Mouse (Mus musculus) embryonic facial prominence, embryonic 13.5 days (tissue): ENCODE results near the gene Hrc. TPM values are rescaled to one million over a fixed set of nuclear protein-coding genes. Genes with fewer than 3 reads are reported as not detected.
"Not testable (repeated sequence)": the region's sequence is repeated elsewhere in the genome, so short reads cannot be mapped to it uniquely, and the experiment has no call there.

ENCODE experiments used
- ATAC-seq: fragments of 200-750 bp; cut with Nextera tagmentation; 2 replicates; pipeline ENCODE4 v1.8.0; 2017; ENCODE audit warnings: low read depth; ENCODE audit not compliant: insufficient number of reproducible peaks, insufficient read depth, low FRiP score, low TSS enrichment
- H3K27ac ChIP-seq: fragments of 300-500 bp; sonication (generic); 2 replicates; pipeline ENCODE4 v1.5.1; 2015; ENCODE audit warnings: moderate library complexity, mild to moderate bottlenecking, inconsistent platforms
- H3K27me3 ChIP-seq: fragments of 300-500 bp; sonication (generic); 2 replicates; pipeline ENCODE4 v1.6.1; 2015; ENCODE audit warnings: mild to moderate bottlenecking, inconsistent platforms
- H3K36me3 ChIP-seq: fragments of 300-500 bp; sonication (generic); 2 replicates; pipeline ENCODE4 v1.6.1; 2015; ENCODE audit warnings: mild to moderate bottlenecking, inconsistent platforms
- H3K4me1 ChIP-seq: fragments of 300-500 bp; sonication (generic); 2 replicates; pipeline ENCODE4 v1.6.1; 2015; ENCODE audit warnings: inconsistent platforms
- H3K4me2 ChIP-seq: fragments of 300-500 bp; sonication (generic); 2 replicates; pipeline ENCODE4 v1.6.1; 2015; ENCODE audit warnings: moderate library complexity, mild to moderate bottlenecking, inconsistent platforms
- H3K4me3 ChIP-seq: fragments of 300-500 bp; sonication (generic); 2 replicates; pipeline ENCODE4 v1.5.1; 2015; ENCODE audit warnings: mild to moderate bottlenecking, inconsistent platforms
- H3K9ac ChIP-seq: fragments of 300-500 bp; sonication (generic); 2 replicates; pipeline ENCODE4 v1.6.1; 2015; ENCODE audit warnings: mild to moderate bottlenecking, inconsistent platforms
- H3K9me3 ChIP-seq: fragments of 300-500 bp; sonication (generic); 2 replicates; pipeline ENCODE4 v1.6.1; 2016; ENCODE audit warnings: inconsistent platforms
- WGBS: fragments of 180-500 bp; shearing (Covaris S2); methylation state at CpG from one replicate; pipeline ENCODE4 v1.1.7; 2015; ENCODE audit warnings: mixed read lengths; 5-methylcytosine and 5-hydroxymethylcytosine counted together
- polyA plus RNA-seq: library from polyadenylated mRNA; unstranded; fragments of >200 nt; fragmentation: Nextera tagmentation; extraction: Ambion mirVana; gene quantifications from 2 replicates; pipeline ENCODE4 v1.2.1, GENCODE M21; 2015

Gene Hrc
- polyA plus RNA-seq, 1 experiment from 2014 or later = 2.9 TPM

- Histone ChIP-seq H3K27ac (no peak overlapping the region), H3K27me3 (peaks cover 4% of the 10 kb centered on the region; the same call in 1 of the 2 replicates), H3K9me3 (no peaks in the 10 kb centered on the region), H3K4me3 (no peak overlapping the region), H3K4me1 (no peaks in the 10 kb centered on the region), H3K4me2 (no peak overlapping the region), H3K9ac (no peak overlapping the region), H3K36me3 (peaks cover 41% of the 10 kb centered on the region)
- no peak for ATAC-seq
- WGBS = 21% methylated on average over 5 of the region's 5 CpGs
Observed at GRCm38 (mm10) chr7:45353041-45353440, 18.0 kb downstream of the Hrc start.

DNA sequence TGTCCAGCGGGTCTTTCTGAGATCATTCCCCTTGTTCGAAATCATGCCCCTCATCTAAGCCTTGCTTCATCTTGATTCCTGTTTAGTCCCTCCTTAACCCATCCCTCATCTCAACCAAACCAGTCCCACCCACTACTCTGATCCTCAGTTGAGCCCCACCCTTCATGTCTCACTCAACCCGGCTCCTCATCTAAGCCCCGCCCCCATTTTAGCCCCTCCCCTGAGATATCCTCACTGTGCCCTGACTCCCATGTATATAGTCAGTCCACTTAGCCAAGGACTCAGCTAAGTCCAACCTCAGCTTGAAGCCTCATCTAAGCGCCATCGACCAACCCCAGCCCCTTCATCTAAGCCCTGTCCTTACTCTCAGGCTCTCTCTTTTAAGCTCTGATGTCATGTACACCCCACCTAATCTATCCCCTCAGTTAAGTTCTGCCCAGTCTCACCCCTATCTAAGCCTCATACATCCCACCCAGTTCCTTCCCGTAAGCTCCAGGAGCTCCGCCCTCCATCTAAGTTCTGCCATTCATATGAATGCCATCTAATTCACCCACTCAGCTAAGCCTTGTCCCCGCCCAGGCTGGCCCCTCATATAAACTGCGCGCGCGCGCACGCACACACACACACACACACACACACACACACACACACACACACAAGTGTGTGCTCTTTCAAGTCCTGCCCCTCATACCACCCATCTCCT is 20.4 kb downstream of the Hrc start:
- Histone ChIP-seq H3K27me3 (peaks cover 15% of the 10 kb centered on the region), H3K27ac (no peak overlapping the region)

GRCm38 (mm10) chr7:45356087-45356486 is 21.0 kb downstream of the Hrc start:
- no peak for ATAC-seq
- Histone ChIP-seq H3K27ac (no peak overlapping the region), H3K4me3 (no peak overlapping the region), H3K4me1 (no peaks in the 10 kb centered on the region), H3K4me2 (no peak overlapping the region), H3K27me3 (peaks cover 22% of the 10 kb centered on the region), H3K36me3 (peaks cover 28% of the 10 kb centered on the region), H3K9me3 (no peaks in the 10 kb centered on the region), H3K9ac (no peak overlapping the region)
- WGBS = 56% methylated on average over 13 of the region's 13 CpGs

More for the DNA sequence above, 20.4 kb downstream of the Hrc start:
- Histone ChIP-seq H3K9ac (no peak overlapping the region), H3K4me1 (no peaks in the 10 kb centered on the region), H3K9me3 (no peaks in the 10 kb centered on the region), H3K4me2 (no peak overlapping the region), H3K4me3 (no peak overlapping the region), H3K36me3 (peaks cover 28% of the 10 kb centered on the region)
- whole genome bisulfite sequencing = 76% methylated on average over 15 of the region's 15 CpGs
- no peak for ATAC-seq

GRCm38 (mm10) chr7:45359081-45359480 is 24.0 kb downstream of the Hrc start:
- H3K4me1 ChIP-seq, H3K9ac ChIP-seq, H3K27ac ChIP-seq, H3K4me3 ChIP-seq, H3K4me2 ChIP-seq, H3K9me3 ChIP-seq, ATAC-seq: not testable (repeated sequence)
- peaks cover 14% of the 10 kb centered on the region; the same call in 1 of the 2 replicates for H3K36me3 ChIP-seq
- 68% methylated on average over 9 of the region's 11 CpGs for WGBS
- peaks cover 52% of the 10 kb centered on the region for H3K27me3 ChIP-seq

DNA sequence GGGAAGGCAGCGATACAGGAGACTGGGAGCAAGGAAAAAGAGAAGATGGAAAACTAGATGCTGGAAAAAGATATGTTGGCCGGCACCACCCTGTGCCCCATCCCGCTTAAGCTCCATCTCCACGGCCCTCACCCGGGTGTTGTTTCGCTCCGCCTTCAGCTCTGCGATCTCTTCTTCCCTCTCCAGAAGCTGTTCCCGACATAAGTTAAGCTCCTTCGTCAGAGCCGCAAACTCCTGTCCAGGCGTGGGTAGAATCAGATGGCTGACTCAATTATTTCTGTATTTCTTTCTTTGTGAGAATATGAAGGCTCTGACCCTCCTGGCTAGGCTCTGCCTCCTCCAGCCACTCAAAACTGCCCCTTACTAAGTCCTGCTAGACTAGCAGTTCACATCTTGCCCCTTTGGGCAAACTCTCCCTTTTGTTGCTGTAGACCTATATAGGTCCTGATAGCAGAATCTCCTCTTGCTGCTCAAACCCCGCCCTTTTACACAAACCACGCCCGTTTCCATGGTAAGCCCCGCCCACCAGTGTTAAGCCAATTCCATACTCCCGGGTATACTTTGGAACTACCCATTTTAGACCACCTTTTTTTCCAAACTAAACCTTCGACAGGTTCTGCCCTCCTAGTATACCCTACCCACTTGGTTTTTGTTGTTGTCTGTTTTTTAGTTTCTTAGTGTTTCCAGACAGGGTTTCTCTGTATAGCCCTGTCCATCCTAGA is 25.5 kb downstream of the Hrc start:
- no peaks in the 10 kb centered on the region for H3K9me3 ChIP-seq
- no peak for ATAC-seq
- H3K36me3 ChIP-seq = peaks cover 5% of the 10 kb centered on the region; the same call in 1 of the 2 replicates
- no peak overlapping the region for H3K9ac ChIP-seq
- H3K4me3 ChIP-seq = peak overlapping the region; percentile 56; the same call in 1 of the 2 replicates
- H3K27ac ChIP-seq = no peak overlapping the region
- peaks cover 66% of the 10 kb centered on the region for H3K27me3 ChIP-seq
- peak overlapping the region; percentile 90 for H3K4me2 ChIP-seq
- 52% methylated on average over 18 of the region's 18 CpGs for WGBS
- H3K4me1 ChIP-seq = peaks cover 11% of the 10 kb centered on the region

DNA sequence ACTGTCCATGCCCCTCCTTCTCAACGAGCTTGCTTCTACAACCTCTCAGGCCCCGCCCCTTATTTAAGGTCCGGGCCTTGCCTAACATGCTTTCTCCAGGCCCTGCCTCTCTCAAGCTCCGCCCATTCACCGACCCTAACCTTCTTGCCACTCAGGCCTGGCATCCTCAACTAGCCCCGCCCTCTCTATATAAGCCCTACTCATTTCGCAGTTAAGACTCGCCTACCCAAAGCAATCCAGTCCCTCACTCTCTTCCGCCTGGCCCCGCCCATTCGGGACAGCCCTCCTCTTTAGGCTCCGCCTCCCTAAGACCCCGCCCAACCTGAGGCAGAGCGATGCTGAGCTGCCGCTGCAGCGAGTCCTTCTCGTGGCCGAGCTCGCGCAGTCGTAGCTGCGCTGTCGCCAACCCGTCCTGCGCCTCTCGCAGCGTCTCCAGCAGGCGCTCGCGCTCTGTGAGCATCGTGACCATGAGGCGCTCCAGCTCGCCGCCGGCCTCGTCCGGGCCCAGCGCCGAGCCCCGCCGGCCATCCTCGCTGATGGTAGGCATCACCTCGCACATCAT is 26.2 kb downstream of the Hrc start:
- ATAC-seq = peak; percentile 78
- Histone ChIP-seq H3K36me3 (peaks cover 5% of the 10 kb centered on the region; the same call in 1 of the 2 replicates), H3K27ac (no peak overlapping the region), H3K4me3 (peak overlapping the region; percentile 56), H3K9me3 (no peaks in the 10 kb centered on the region), H3K4me1 (peaks cover 19% of the 10 kb centered on the region), H3K27me3 (peaks cover 69% of the 10 kb centered on the region), H3K9ac (peak overlapping the region; percentile 77), H3K4me2 (peak overlapping the region; percentile 90)
- WGBS = under 1% methylated on average over 43 of the region's 43 CpGs

GRCm38 (mm10) chr7:45362801-45363200 is 27.7 kb downstream of the Hrc start:
- Histone ChIP-seq H3K27me3 (peaks cover 69% of the 10 kb centered on the region), H3K9ac (no peak overlapping the region), H3K36me3 (peaks cover 2% of the 10 kb centered on the region; the same call in 1 of the 2 replicates), H3K4me1 (peaks cover 25% of the 10 kb centered on the region), H3K4me2 (0 out of 2 replicates have a peak overlapping the region, but pooled peaks have one; percentile 0), H3K4me3 (no peak overlapping the region), H3K9me3 (no peaks in the 10 kb centered on the region), H3K27ac (no peak overlapping the region)
- WGBS = 5% methylated on average over 13 of the region's 13 CpGs
- no peak for ATAC-seq

- ATAC-seq = no peak
- WGBS = 81% methylated on average over 2 of the region's 2 CpGs
- peaks cover 78% of the 10 kb centered on the region for H3K27me3 ChIP-seq
Observed at GRCm38 (mm10) chr7:45363983-45364382, 28.9 kb downstream of the Hrc start.

GRCm38 (mm10) chr7:45365742-45366651 is 30.9 kb downstream of the Hrc start:
- Histone ChIP-seq H3K27me3 (peaks cover 75% of the 10 kb centered on the region), H3K4me1 (peaks cover 41% of the 10 kb centered on the region), H3K27ac (no peak overlapping the region; the same call in 1 of the 2 replicates), H3K9ac (peak overlapping the region; percentile 80), H3K4me2 (peak overlapping the region; percentile 95), H3K9me3 (no peaks in the 10 kb centered on the region), H3K4me3 (peak overlapping the region; percentile 70), H3K36me3 (no peaks in the 10 kb centered on the region)
- ATAC-seq = no peak
- WGBS = 4% methylated on average over 35 of the region's 35 CpGs

More at GRCm38 (mm10) chr7:45363983-45364382, 28.9 kb downstream of the Hrc start:
- H3K4me3 ChIP-seq = no peak overlapping the region
- no peak overlapping the region for H3K4me2 ChIP-seq
- H3K9ac ChIP-seq = no peak overlapping the region
- no peaks in the 10 kb centered on the region for H3K36me3 ChIP-seq
- H3K27ac ChIP-seq = no peak overlapping the region
- peaks cover 28% of the 10 kb centered on the region for H3K4me1 ChIP-seq
- no peaks in the 10 kb centered on the region for H3K9me3 ChIP-seq

- H3K27me3 ChIP-seq = peaks cover 69% of the 10 kb centered on the region
- peak within 1 kb of the TSS; percentile 80 for H3K9ac ChIP-seq
- H3K27ac ChIP-seq = peak within 1 kb of the TSS; percentile 68
- H3K4me3 ChIP-seq = peak within 1 kb of the TSS; percentile 70
- under 1% methylated on average over 21 of the region's 26 CpGs for WGBS
- peak; percentile 18; the same call in 1 of the 2 replicates for ATAC-seq
- no peaks in the 10 kb centered on the region for H3K9me3 ChIP-seq
- peak within 1 kb of the TSS; percentile 95 for H3K4me2 ChIP-seq
- no peaks in the 10 kb centered on the region for H3K36me3 ChIP-seq
- peaks cover 40% of the 10 kb centered on the region for H3K4me1 ChIP-seq
Observed at GRCm38 (mm10) chr7:45366652-45367019, 31.5 kb downstream of the Hrc start, which contains the start of gene Ppfia3. Gene Ppfia3, minus strand, starts transcription at chr7:45367019.
